Mouse (Mus musculus): ENCODE measurements around the gene Dhdh. TPM values are rescaled to one million over a fixed set of nuclear protein-coding genes. Genes with fewer than 3 reads are reported as not detected.
"Not testable (repeated sequence)": the region's sequence is repeated elsewhere in the genome, so short reads cannot be mapped to it uniquely, and the experiment has no call there.

The Dhdh gene
- total RNA-seq (2021), result 1 to 10 TPM; 3.9 to 4.7 TPM
- long read RNA-seq, experiment 1, partial matches to known transcripts, result 0 of 1 reads
- long read RNA-seq, experiment 1, other reads (novel, unspliced or antisense), result 1 of 1 reads
- long read RNA-seq, experiment 2, result 0 reads

DNA sequence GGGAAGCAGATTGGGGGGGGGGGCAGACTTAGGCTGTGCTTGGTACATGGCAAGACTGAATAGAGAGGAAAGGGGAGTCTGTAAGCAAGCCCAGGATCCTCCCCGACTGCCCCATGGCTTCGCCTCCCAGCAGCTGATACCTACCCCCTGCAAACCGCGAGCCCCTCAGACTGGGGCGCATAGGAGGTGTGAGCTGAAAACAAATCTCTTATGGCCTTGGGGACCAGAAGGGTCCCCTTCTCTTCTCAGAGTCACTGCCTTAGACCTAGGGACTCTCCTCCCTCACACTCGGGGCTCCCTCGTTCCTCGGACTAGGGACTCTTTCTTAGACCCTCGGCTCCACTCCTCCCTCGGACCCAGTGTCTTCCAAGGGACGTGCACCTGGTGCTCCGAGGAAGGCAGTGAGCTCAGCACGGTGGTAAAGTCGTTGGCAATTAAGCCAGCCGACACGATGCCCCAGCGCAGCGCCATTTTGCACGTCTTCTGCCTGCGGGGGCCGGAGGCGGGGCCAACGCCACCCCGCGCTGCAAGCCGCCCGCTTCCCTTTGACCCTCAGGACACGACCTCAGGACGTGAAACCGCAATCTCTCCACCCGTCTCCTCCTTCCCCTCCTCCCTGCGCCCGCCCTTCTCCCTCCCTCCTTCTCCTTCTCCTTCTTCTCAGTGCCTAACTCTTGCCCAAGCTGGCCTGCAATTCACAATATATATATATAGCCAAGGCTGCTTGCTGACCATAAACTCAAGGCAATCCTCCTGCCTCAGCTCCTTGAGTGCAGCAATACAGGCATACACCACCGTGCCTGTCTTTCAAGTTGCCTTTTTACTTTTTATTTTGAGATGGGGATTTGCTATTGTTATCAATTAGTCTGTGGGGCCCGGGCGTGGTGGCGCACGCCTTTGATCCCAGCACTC lies at the start of gene Dhdh:
Gene Dhdh (minus strand): TSS at position 513 of the 912 bp plus-strand sequence.
- DNase-seq (ENCODE audit: low spot score in 2 of 2), result peak; percentile 47 to 49

DNA sequence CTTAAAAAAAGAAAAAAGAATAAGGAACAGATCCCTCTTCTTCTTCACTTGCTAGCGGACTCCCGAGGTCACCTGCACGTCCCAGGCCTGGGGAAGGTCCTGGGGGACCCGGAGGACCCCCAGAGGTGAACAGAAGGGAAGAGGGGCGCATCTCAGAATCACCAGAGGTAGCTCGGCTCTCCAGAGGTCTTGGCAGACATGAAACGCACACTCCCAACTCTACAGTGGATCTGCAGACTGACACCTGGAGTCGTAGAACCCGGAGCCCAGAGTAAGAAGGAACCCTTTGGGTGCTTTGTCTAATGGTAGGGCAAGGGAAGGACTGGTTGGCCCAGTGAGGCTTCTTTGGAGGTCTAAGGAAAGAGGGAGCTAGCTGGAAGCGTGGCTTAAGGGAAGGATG lies 49.0 kb upstream of the Dhdh start:
- DNase-seq (ENCODE audit: low spot score in 2 of 2), result no peak

DNA sequence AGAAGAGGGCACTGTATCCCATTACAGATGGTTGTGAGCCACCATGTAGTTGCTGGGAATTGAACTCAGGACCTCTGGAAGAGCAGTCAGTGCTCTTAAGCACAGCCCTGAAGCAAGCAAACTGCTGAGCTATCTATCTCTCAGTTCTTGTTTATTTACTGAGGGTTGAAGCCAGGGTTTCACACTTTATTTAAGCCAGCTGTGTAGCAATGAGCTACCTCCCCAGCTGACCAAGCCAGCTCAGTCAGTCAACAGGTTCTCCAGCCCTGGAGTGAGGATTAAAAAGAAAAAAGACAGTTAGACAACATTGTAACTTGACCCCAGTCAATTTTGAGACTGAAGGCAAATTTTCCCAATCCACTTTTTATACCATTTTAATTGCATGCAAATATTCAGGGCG lies 47.1 kb upstream of the Dhdh start:
- no peak for DNase-seq (ENCODE audit: low spot score in 2 of 2)

DNA sequence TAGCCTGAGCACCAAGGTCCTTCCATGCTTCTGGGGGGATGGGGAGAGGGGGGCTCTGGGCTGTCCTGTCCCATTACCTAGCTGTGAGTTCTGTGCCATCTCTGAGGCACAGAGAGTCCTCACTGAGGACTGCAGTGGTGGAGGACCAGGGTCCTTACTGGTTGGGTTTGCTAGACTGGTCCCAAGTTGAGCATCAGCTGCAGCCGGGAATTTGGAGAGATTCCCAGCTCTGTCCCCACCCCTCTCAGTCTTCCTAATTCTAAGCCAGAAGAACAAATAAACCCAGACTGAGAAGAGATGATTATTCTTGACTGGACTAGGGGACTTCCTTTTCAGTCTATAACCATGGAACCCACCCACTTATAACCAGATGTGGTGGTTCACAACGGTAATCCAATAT lies 42.0 kb upstream of the Dhdh start:
- no peak for DNase-seq (ENCODE audit: low spot score in 2 of 2)

DNA sequence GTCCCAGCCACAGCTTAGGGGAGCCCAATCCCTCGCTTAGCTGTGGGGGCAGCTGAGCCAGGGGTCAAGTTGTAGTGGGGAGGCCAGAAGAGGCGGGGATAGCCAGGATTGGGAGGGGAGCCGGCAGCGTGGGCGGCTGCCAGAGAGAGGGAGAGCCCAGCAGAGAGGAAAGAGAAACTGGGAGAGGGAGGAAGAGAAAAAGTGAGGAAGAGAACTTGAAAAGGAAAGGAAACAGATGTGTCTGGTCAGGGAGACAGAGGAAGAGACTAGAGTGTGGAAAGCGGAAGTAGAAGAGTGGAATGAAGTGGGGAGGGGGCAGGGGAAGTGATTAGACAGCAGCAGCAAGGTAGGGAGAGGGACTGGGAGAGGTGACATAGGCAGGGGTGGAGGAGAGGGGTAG lies 40.9 kb upstream of the Dhdh start:
- DNase-seq (ENCODE audit: low spot score in 2 of 2), result no peak

DNA sequence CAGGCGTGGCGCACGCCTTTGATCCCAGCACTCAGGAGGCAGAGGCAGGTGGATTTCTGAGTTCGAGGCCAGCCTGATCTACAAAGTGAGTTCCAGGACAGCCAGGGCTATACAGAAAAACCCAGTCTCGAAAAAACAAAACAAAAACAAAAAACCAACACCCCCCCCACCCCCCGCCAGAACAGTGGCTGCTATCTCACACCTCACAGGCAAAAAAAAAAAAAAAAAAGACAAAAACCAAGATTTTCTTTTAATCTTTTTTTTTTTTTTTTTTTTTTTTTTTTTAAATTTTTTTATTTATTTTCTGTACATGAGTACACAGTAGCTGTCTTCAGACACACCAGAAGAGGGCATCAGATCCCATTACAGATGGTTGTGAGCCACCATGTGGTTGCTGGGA lies 38.6 kb upstream of the Dhdh start:
- DNase-seq (ENCODE audit: low spot score in 2 of 2), result not testable (repeated sequence)

DNA sequence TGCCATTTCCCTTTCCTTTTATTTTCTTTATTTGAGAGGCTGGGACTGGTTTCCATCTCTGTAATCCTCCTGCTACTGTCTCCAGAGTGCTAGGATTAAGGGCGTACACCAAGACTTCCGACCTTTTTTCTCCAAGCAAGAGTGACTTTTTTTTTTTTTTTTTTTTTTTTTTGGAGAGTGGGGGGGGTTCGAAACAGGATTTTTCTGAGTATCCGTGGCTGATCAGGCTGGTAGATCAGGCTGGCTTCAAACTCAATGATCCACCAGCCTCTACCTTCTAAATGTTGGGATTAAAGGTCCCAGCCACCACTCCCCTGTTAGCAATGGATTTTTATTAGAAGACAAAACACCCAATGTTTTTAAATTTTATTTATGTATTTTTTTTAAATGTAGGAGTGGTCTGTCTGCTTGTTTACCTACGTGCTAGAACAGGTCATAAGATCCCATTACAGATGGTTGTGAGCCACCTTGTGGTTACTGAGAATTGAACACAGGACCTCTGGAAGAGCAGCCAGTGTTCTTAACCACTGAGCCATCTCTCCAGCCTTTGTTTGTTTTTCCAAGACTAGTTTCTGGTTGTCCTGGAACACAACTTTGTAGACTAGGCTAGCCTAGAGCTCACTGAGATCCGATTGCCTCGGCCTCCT lies 38.0 kb upstream of the Dhdh start:
- DNase-seq (ENCODE audit: low spot score in 2 of 2), result no peak

DNA sequence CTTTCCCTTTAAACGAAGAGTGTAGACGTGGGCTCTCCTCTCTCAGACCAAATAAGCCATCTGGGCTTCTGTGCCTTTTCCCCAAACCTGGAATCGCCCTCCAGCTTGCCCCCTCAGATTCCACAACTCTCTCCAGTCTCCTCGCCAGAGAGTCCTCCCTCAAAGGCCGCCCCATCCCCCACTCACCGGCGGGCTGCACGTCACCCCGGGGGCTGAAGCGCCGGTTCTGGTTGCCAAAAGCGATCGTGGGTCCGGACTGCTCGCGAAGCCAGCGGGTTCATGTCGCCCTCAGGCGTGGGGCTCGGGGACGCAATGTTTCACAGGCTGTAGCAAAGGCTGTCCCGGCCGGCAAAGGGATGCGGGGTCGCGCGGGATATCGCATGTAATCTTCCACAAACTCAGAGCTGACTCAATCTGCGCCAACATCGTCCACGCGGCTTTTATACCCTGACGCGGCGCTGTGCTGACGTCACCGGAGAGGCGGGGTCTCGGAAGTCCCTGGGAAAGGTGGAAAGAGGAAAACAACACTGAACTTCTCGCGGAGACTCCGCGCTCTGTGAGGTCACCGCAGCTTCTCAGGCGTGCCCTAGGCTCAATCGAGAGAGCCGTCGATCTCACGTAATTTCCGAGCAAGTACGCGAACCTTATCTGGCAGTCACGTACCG lies 37.3 kb upstream of the Dhdh start, which contains the start of the genes Ppp1r15a and Plekha4:
Gene Ppp1r15a (minus strand): TSS at position 460 of the 665 bp plus-strand sequence.
Gene Plekha4 (plus strand): TSS at position 522 of the 665 bp plus-strand sequence.
- peak; percentile 93 to 94 for DNase-seq (ENCODE audit: low spot score in 2 of 2)

DNA sequence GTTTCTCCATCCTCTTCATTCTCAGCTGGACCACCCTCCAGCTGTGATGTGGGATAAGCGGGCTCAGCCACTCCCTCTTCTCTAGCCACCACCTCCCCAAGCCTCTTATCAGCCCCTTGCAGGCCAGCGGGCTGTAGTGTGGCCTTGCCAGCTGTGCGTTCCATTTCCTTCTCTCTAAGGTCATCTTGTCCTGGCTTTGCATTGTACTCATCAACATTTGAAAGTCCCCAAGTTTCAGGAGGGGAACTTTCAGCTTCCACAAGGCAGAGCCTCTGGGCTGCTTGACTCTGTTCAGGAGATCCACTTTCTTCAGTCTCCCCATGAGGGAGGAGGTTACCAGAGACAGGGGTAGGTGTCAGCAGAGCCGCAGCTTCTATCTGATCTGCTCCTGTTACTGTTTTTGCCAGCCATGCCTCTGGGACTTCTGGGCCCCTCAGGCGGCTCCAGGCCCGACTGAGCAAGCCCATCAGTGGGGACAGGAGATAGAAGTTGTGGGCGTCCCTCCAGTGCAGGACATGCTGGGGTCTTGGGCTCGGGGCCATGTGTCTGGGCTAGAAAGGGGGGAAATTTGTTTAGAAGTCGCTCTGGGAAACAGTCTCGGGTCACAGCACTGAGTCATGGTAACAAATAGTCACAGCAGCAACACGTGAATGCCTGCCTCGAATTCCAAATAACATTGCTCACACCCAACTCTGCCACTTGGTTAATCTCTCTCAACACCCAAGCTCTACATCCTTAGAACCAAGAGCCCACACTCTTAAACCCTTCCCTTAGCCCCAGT lies 36.4 kb upstream of the Dhdh start:
- DNase-seq (ENCODE audit: low spot score in 2 of 2), result no peak

DNA sequence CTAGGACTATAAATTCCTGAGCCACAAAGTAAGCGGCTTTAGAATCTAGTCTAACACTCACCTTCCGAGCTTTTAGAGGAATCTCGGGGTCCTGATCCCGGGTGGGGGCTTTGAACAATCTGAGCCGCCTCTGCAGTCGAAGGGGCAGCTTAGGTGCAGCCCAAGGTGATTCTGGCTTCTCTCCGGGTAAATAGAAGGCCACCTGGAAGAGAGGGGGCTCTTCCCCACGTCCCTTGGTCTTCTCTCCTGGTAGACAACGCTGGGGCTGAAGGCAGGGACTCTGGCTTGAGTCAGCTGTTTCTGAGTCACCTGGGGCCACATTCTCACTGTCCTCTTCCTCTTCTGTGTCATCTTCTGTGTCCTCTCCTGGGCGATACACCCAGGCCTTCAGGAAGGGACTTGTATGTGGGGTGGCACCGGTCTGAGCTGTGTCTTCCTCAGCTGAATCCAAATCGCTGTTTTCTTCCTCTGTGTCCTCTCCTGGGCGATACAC lies 35.1 kb upstream of the Dhdh start:
- no peak for DNase-seq (ENCODE audit: low spot score in 2 of 2)

DNA sequence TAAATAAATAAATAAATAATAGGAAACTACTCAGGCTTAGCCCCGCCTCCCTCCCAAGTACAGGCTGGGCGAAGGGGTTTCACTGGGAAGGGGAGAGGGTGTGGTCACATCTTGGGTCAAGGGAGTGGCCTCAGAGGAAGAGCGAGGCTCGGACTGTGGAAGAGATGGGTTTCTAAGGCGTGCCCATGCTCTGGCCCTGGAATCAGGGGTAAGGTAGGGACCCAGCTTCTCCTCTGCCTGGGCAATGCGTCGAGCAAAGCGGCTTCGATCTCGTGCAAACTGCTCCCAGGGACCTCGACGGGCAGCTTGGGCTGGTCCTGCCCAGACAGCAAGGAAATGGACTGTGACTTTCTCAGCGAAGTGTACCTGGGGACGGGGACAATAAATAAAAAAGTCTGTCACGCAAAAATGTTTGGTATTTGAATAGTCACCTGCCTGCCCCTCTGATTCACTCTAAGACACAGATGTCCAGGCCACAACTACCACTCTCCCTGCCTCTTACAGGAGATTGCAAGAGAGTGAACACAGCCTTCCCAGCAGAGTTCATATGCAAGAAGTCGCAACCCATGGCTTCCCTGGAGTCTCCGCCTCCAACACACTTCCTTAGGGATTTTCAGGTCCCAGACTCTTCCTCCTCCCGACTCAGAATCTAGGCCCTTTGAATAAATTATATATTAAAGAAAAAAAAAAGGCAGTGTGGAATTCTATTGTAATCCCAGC lies 34.5 kb upstream of the Dhdh start:
- no peak for DNase-seq (ENCODE audit: low spot score in 2 of 2)

DNA sequence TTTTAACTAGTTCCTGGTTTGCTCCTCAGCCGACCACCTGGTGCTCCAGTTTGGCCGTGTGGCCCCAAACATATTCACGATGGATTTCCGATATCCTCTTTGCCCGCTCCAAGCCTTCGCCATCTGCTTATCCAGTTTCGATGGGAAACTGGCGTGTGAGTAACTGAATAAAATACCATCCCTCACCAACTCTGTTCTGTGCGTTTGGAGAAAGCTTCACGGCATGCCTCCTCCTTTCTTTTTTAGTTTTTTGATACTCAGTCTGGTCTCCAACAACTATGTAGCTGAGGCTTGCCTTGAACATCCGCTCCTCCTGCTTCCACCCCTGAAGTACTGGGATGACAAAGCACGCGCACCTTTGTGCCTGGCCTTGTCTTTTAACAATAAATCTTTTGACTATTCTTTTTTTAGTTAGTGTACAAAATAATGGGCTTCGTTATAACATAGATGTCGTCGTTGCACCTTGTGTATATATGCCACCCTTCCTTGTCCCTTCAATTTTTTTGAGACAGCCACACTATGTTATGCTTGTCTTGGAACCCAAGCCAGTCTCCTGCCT lies 33.7 kb upstream of the Dhdh start:
- no peak for DNase-seq (ENCODE audit: low spot score in 2 of 2)

DNA sequence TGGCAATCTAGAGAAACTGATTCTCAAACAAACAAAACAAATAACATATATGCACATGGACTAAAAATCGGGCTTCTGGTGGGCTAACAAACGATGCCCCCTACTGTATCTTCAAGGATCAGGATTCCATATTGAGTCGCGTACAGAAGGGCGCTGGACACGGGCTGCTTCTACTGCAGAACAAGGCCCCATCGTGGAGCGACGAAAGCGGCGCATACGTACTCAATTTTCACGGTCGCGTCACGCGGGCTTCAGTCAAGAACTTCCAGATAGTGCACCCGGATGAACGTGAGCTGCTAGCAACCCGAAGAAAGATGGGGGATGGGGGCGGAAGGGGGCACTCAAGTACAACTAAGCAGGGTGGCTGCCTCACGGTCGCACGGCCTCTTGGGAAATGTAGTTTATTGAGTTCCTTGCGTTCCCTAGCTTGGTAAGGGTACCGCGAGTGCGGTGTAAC lies 33.2 kb upstream of the Dhdh start:
- peak; percentile 87 to 91 for DNase-seq (ENCODE audit: low spot score in 2 of 2)

DNA sequence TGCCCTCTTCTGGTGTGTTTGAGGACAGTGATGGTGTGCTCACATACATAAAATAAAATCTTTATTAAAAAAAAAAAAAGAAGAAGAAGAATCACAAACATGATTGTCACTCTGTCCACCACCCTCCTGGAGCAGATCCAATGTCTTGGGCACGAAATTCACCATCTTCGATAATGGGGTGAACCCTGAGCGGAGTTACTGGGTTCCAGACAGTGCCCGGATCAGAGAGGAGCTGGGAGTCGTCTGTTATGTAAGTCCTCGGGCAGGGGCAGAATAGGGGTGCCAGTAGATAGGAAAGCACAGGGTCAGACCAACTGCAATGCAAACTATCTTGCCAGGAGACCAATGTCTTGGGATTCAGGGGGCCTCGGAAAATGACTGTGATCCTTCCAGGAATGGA lies 32.0 kb upstream of the Dhdh start:
- DNase-seq (ENCODE audit: low spot score in 2 of 2), result no peak

DNA sequence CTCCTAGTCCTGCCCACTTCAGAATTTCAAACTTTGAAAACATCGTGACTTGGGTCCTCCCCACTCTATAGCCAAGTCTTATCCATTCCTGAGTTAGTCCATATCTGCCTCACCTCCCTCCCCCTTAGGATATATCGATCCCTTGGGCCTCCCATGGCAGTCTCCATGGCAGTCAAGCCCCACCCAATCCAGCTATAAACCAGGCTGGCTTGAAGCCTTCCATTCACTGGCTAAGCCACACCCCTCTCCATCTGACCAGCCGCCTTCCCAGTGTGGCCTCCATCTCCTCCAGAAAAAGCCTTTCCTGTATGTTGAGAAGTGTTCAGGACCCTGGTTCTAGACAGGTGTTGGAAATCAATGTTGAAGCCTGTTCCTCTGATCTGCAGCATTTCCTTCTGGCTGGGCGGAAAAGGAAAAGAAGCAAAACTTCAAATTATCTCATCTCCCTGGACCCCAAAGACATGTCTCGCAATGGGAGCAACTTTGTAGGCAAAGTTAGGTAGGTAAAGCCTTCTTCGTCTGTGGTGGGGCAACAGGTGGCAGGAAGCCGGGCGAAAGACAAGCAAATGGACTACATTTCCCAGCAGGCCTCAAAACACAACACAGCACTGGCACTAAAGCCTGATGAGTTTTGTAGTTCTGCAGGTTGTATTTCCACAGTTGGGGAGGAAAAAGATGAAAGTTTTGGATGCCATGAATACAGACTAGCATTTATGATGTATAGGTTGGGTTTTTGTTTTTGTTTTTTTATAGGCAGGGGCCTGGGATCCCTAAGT lies 30.9 kb upstream of the Dhdh start:
- no peak for DNase-seq (ENCODE audit: low spot score in 2 of 2)

DNA sequence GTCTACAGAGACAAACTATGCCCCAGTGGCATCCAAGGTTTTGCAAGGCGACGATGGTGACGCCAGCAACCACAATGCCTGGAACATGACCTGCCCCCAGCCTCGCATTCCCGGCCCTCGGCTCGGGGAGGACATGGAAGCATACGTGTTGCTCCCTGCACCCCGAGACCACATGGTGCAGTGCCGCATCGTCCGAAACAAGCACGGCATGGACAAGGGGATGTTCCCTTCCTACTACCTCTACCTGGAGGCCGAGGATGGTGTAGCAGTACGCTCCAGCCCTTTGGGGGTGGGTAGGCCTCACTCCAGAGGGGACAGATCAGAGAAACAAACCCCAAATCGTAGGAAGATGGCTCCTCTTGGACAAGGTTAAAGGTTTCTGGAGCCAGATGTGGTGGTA lies 30.0 kb upstream of the Dhdh start:
- DNase-seq (ENCODE audit: low spot score in 2 of 2), result no peak

DNA sequence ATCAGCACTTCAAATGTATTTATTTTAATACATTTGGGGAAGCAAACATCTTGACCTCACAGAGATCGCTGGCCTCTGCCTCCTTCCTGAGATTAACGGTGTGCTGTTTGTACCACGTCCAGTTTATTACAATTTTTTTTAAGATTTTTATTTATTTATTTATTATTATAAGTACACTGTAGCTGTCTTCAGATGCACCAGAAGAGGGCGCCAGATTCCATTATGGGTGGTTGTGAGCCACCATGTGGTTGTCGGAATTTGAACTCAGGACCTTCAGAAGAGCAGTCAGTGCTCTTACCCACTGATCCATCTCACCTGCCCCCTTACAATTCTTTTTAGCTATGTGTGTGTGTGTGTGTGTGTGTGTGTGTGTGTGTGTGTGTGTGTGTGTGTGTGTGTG lies 28.2 kb upstream of the Dhdh start:
- DNase-seq (ENCODE audit: low spot score in 2 of 2), result not testable (repeated sequence)

DNA sequence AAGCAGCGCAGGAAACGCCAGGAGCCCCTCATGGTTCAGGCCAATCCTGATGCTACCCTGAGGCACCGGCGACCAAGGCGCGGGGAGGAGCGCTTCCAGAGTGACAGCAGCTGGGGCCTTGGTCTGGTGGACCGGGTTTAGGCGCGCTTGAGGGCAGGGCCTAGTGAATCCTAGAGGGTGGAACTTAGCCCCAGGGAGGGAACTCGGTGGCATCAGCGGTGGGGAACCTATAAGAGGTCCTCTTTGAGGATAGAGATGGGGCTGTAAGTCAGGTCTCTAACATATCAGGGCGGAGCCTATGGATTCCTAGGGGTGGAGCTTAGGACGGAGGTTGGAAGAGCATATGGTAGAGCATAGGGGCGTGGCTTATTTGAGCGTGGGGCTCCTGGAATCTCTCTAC lies 26.8 kb upstream of the Dhdh start:
- DNase-seq (ENCODE audit: low spot score in 2 of 2), result no peak

DNA sequence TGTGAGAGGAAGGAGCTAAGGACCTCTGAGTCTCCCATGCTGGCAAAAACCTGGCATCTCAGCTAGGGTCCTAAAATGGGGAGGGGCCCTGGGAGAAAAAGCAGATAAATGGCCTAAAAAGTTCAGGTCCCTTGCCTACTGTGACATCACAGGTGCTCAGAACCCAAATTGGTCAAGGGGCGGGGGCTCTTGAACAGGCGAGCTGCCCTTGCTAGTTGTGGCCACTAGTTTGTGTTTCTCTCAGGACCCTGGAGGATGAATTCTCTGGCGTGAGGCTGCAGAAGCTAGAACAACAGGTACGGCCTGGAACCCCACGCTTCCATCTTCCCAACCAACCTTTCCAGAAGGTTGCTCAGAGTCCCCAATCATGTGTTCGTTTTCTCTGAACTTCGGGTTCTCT lies 25.8 kb upstream of the Dhdh start:
- DNase-seq (ENCODE audit: low spot score in 2 of 2), result no peak

Measured in left cerebral cortex, adult 18-20 months (tissue).